Mouse (Mus musculus) CD4-positive naive resting alpha-beta T cell, adult 57 days (primary cell): ENCODE measurements around the gene Igsf6. TPM values are rescaled to one million over a fixed set of nuclear protein-coding genes. Genes with fewer than 3 reads are reported as not detected.

Source experiments
- total RNA-seq: library from RNA; stranded (reverse); gene quantifications from one replicate; pipeline ENCODE4 v1.2.4, GENCODE M21; 2023

Gene Igsf6
- total RNA-seq: 2.9 TPM

GRCm38 (mm10) chr7:121074281-121074680 lies at the start of gene Igsf6:
Gene Igsf6 (minus strand): TSS chr7:121074572.

DNA sequence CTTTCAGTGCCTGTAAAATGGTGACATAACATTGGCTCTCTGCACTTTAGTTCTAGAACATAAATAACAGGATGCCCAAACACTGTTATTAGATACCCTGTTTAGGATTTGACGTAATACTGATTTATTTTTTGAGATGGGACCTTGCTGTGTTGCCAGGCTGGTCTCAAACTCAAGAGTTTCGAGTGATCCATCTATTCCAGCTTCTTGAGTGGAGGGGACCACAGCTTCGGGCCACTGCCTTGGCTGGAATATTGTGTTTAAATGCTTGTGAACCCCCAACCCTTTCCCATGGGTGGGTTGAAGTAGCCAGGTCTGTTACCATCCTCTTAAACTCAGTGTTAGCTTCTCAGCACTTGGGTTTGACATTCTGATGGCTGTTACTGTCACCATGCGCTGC lies 7.0 kb upstream of the Igsf6 start, which contains the start of gene Otoa:
TSS of gene Otoa (plus strand) at position 301 of the 400 bp plus-strand sequence.

DNA sequence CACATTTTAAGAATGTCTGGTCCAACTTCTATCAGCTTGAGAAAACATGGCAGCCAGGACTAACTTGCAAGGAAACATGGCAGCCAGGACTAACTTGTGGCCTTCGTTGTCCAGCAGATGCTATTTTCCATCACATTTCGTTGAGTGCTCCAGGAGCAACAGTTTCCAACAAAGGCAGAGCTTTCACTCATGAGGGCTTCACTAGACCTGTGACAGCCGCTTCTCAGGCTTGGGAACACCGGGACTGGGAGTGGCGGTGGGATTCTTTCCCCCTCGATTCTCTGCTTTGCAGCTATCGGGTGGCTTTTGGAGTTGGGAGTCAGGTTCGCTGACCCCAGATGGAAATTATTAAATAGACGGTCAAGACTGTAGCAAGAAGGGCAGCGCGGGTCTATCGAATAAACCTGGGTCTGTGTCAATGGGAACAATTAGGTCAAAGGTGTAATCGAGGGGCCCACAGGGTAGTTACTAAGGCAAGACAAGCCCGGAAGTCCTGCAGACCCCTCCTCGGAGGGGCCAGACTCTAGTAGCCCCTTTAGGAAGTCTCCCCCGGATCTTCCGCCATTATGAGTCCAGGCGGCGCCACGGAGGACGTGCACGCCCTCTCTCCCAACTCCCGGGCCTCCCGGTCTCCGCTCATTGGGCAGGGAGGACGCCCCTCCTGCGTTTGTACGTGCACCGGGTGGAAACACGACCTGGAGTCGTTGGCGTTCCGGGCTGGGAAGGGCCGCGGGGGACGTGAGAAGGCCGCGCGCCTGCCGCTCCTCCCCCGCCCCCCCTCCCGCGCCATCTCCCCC lies 40.3 kb downstream of the Igsf6 start, which contains the start of gene Mettl9:
TSS of gene Mettl9 (plus strand) at position 590 of the 797 bp plus-strand sequence.

Other genes with a start within 250 kb of the Igsf6 start
- gene Eef2k, start 231.7 kb downstream of the Igsf6 start, total RNA-seq: 10.1 TPM
- 37.6 TPM for gene Polr3e, start 156.8 kb downstream of the Igsf6 start, total RNA-seq
- 31.1 TPM for gene Cdr2, start 92.3 kb downstream of the Igsf6 start, total RNA-seq
- not detected for gene Mfsd13b, start 92.1 kb downstream of the Igsf6 start, total RNA-seq
- gene Mettl9, start 40.1 kb downstream of the Igsf6 start, total RNA-seq: 105 TPM
- 3.1 TPM for gene Otoa, start 7.1 kb upstream of the Igsf6 start, total RNA-seq